Mouse (Mus musculus): ENCODE data around the gene Rdx.

DNA sequence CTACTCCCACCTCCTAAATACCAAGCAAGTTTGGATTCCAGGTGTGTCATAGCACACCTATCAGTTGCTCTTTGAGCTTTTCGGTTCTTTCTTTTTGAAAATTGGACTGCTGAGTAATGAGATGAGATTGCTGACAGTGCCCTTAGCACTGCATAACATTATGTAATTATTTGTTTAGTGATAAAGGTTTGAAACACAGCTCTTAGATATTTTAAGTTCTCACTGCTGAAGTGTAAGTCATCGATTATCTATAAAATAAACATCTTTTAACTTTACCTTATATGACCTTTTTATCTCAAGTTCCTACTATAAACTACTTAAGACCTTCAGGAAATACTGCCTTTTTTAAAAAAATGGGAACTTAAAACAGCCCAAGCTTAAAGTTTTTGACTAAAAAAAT, 35.0 kb downstream of the Rdx start:
- TF ChIP-seq POLR2A (IDR thresholded peaks at IDR 0.05; ENCODE audit: borderline replicate concordance, low read depth, low read length) = no peak
- no peak for TF ChIP-seq CTCF (IDR thresholded peaks at IDR 0.05; ENCODE audit: low read depth, low read length)

All from bone marrow macrophage, adult 2 months (primary cell).